Mouse (Mus musculus) kidney, adult 2 months (tissue): Measurements from ENCODE around the gene Rreb1. TPM values are rescaled to one million over a fixed set of nuclear protein-coding genes. Genes with fewer than 3 reads are reported as not detected.

Experiments
- DNase-seq: peaks from one replicate; pipeline ENCODE4 v3.0.0; 2021
- H3K27ac ChIP-seq: fragments of 200-500 bp; 2 replicates; pipeline ENCODE4 v1.5.1; 2012; ENCODE audit warnings: low read depth, low read length, control low read depth, inconsistent platforms; ENCODE audit not compliant: insufficient read depth
- H3K27me3 ChIP-seq: fragments of 200-500 bp; replicated peaks from 2 replicates; pipeline ENCODE4 v1.6.1; 2012; ENCODE audit warnings: mild to moderate bottlenecking, moderate library complexity, low read length, inconsistent platforms; ENCODE audit not compliant: control insufficient read depth, insufficient read depth
- H3K36me3 ChIP-seq: fragments of 200-500 bp; 2 replicates; pipeline ENCODE4 v1.6.1; 2012; ENCODE audit warnings: mild to moderate bottlenecking, moderate library complexity, low read length, inconsistent platforms; ENCODE audit not compliant: control insufficient read depth, insufficient read depth
- H3K4me1 ChIP-seq: fragments of 200-500 bp; 2 replicates; pipeline ENCODE4 v1.6.1; 2011; ENCODE audit warnings: low read length; ENCODE audit not compliant: control insufficient read depth, insufficient read depth
- H3K4me3 ChIP-seq: fragments of 200-500 bp; 2 replicates; pipeline ENCODE4 v1.5.1; 2011; ENCODE audit warnings: mild to moderate bottlenecking, low read depth, low read length, control low read depth; ENCODE audit not compliant: insufficient read depth
- CTCF ChIP-seq: fragments of 200-500 bp; conservative IDR thresholded peaks from 2 replicates; pipeline ENCODE4 v1.5.1; 2011; ENCODE audit warnings: low read depth, mild to moderate bottlenecking, control low read depth, low read length, moderate library complexity, mixed read lengths; ENCODE audit not compliant: insufficient read depth, insufficient read length
- POLR2A ChIP-seq: fragments of 200-500 bp; IDR thresholded peaks from one replicate; pipeline ENCODE4 v1.6.1; 2011; ENCODE audit warnings: low read depth, low read length, control low read depth
- WGBS: fragments of 180-500 bp; shearing (Covaris S2); methylation state at CpG from one replicate; pipeline ENCODE4 v1.1.7; 2018; 5-methylcytosine and 5-hydroxymethylcytosine counted together
- polyA plus RNA-seq: library from polyadenylated mRNA; depleted of rRNA; stranded (reverse); fragments of >200 nt; gene quantifications from 2 replicates; pipeline ENCODE4 v1.2.3, GENCODE M21; 2012

Rreb1 gene
- polyA plus RNA-seq, 1 experiment, result 16.7 TPM

GRCm38 (mm10) chr13:37763800-37764407, 14.3 kb upstream of the Rreb1 start:
- 78% methylated on average over 9 of the region's 9 CpGs for WGBS
- no peak for DNase-seq

GRCm38 (mm10) chr13:37769777-37770176, 8.4 kb upstream of the Rreb1 start:
- Histone ChIP-seq H3K27me3 (no peaks in the 10 kb centered on the region), H3K4me3 (no peak overlapping the region), H3K4me1 (no peaks in the 10 kb centered on the region), H3K27ac (no peak overlapping the region), H3K36me3 (no peaks in the 10 kb centered on the region)
- TF ChIP-seq CTCF, result no peak
- TF ChIP-seq POLR2A, result no peak
- DNase-seq, result no peak
- 89% methylated on average over 1 of the region's 1 CpGs for WGBS

More at GRCm38 (mm10) chr13:37763800-37764407, 14.3 kb upstream of the Rreb1 start:
- no peaks in the 10 kb centered on the region for H3K27me3 ChIP-seq
- H3K27ac ChIP-seq, result no peak overlapping the region
- H3K4me3 ChIP-seq, result no peak overlapping the region
- TF ChIP-seq POLR2A (no peak), CTCF (no peak)
- no peaks in the 10 kb centered on the region; the same call in 1 of the 2 replicates for H3K4me1 ChIP-seq
- no peaks in the 10 kb centered on the region for H3K36me3 ChIP-seq

- H3K27ac ChIP-seq, result no peak overlapping the region
- no peak for TF ChIP-seq CTCF
- DNase-seq, result no peak
- H3K4me3 ChIP-seq, result no peak overlapping the region
- H3K4me1 ChIP-seq, result no peaks in the 10 kb centered on the region
- H3K27me3 ChIP-seq, result no peaks in the 10 kb centered on the region
- H3K36me3 ChIP-seq, result no peaks in the 10 kb centered on the region
These were observed 4.7 kb upstream of the Rreb1 start for GRCm38 (mm10) chr13:37773476-37773875.

GRCm38 (mm10) chr13:37776675-37777074, 1.5 kb upstream of the Rreb1 start:
- Histone ChIP-seq H3K27me3 (no peaks in the 10 kb centered on the region), H3K4me1 (no peaks in the 10 kb centered on the region), H3K4me3 (no peak overlapping the region), H3K36me3 (no peaks in the 10 kb centered on the region), H3K27ac (no peak overlapping the region)
- TF ChIP-seq POLR2A, result no peak
- TF ChIP-seq CTCF, result no peak
- no peak for DNase-seq

- 42% methylated on average over 25 of the region's 25 CpGs for WGBS
- H3K4me3 ChIP-seq, result peak overlapping the region; percentile 51
- TF ChIP-seq POLR2A (no peak), CTCF (no peak)
- no peaks in the 10 kb centered on the region for H3K4me1 ChIP-seq
- H3K36me3 ChIP-seq, result no peaks in the 10 kb centered on the region
- H3K27me3 ChIP-seq, result no peaks in the 10 kb centered on the region
- H3K27ac ChIP-seq, result no peak overlapping the region
- DNase-seq, result no peak
These were observed 651 bp upstream of the Rreb1 start for GRCm38 (mm10) chr13:37777351-37778146.

- no peaks in the 10 kb centered on the region for H3K27me3 ChIP-seq
- under 1% methylated on average over 33 of the region's 33 CpGs for WGBS
- no peak overlapping the region for H3K27ac ChIP-seq
- H3K4me1 ChIP-seq, result no peaks in the 10 kb centered on the region
- peak overlapping the region; percentile 51 for H3K4me3 ChIP-seq
- DNase-seq, result peak; percentile 47
- no peak for TF ChIP-seq CTCF
- no peak for TF ChIP-seq POLR2A
- no peaks in the 10 kb centered on the region for H3K36me3 ChIP-seq
These were observed 513 bp downstream of the Rreb1 start for GRCm38 (mm10) chr13:37778594-37779231.

- no peak for TF ChIP-seq CTCF
- H3K4me3 ChIP-seq, result peak overlapping the region; percentile 51; the same call in 1 of the 2 replicates
- WGBS, result 25% methylated on average over 9 of the region's 9 CpGs
- H3K4me1 ChIP-seq, result no peaks in the 10 kb centered on the region
- H3K27ac ChIP-seq, result no peak overlapping the region
- no peaks in the 10 kb centered on the region for H3K36me3 ChIP-seq
- no peak for DNase-seq
- H3K27me3 ChIP-seq, result no peaks in the 10 kb centered on the region
These were observed 1.1 kb downstream of the Rreb1 start for GRCm38 (mm10) chr13:37779251-37779667.
